Mouse (Mus musculus): ENCODE data around the gene Tceal9.

The Tceal9 gene

DNA sequence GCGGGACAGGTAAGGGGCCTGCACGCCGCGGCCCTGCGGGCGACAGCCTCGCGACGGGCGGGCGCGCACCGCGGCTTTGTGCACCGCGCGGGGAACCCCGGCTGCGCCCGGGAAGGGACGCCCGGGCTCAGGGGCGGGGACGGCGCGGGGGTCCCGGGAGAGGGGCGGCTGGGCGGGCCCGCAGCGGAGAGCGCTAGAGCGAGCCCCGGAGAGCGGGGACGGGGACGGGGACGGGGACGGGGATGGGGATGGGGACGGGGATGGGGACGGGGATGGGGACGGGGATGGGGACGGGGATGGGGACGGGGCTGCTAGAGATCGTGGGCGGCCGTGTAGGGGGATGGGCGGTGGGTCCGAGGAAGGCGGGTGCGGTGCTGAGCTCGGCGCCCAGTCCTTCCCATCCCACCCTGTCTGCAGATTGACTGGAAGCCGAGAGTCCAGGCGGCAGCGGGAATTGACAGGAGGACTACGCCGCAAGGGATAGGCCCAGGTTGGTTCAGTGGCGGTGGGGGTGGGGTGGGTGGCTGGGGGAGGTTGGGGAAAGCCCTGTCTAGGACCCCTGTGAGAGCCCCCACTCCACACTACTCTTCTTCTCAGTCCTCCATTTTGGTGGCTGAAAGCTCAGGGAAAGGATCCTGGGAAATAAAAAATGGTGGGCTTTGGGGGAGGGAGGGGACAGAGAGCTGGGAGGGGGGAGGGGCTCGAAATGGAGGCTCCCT, 25.7 kb downstream of the Tceal9 start:
- peak; percentile 22 for DNase-seq (ENCODE audit: inconsistent ontology term)

DNA sequence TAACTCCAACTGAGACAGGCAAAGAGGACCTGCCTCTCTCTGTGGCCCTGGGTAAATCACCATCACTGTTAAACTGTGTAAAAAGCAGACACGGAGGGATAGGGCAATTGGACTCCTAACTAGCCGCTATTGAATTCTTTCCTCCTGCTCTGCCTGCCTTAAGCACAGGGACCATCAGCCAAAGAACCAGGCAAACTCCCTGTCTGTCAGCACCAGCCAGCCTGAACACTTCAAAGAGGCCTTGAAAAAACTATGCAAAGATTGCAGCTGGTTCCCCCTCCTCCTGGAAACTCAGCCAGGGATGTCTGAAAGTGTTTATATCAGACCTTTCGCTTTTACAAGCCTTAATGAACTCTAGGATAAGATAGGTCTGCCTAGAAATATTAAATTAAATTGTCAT, 29.7 kb downstream of the Tceal9 start:
- DNase-seq (ENCODE audit: inconsistent ontology term) = peak; percentile 39

- DNase-seq (ENCODE audit: inconsistent ontology term) = peak; percentile 40
Observed at GRCm38 (mm10) chrX:136275386-136275785, 30.5 kb downstream of the Tceal9 start.

DNA sequence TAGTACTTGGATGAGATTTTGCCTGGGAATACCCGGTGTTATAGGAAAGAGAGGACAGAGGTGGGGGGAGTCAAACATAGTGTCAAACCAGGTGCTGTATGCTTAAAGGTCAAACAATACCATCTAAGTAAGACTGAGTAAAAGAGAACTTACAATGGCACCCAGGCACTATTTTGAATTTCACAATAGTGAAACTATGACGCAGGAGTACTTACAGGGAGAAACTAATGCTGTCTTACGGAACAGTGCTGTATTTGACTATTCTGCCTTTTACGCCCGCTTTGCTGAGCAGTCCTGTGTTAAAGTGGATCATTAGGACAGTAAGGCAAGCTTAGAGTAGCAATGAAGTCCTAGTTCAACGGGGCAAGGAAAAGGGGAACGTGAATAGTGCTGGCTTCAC, 32.7 kb downstream of the Tceal9 start:
- no peak for DNase-seq (ENCODE audit: inconsistent ontology term)

DNA sequence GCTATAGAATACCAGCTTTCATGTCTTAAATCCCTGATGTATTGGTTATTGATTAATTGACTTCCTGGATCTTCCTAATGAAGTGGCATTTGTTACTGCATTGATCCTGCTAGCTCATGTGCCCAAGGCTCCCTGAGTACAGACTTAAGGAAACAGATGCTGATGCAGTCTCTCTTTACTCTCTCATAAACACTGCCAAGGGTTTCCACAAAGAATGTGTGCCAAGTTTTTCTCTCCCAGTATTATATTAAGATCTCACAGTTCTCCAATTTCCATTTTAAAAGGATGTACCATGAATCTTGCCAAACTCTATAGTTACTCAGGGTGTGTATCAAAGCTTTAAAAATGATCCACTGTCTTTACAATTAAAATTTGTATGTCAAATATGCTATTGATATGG, 33.5 kb downstream of the Tceal9 start:
- no peak for DNase-seq (ENCODE audit: inconsistent ontology term)

GRCm38 (mm10) chrX:136279410-136279809, 34.5 kb downstream of the Tceal9 start:
- no peak for DNase-seq (ENCODE audit: inconsistent ontology term)

DNA sequence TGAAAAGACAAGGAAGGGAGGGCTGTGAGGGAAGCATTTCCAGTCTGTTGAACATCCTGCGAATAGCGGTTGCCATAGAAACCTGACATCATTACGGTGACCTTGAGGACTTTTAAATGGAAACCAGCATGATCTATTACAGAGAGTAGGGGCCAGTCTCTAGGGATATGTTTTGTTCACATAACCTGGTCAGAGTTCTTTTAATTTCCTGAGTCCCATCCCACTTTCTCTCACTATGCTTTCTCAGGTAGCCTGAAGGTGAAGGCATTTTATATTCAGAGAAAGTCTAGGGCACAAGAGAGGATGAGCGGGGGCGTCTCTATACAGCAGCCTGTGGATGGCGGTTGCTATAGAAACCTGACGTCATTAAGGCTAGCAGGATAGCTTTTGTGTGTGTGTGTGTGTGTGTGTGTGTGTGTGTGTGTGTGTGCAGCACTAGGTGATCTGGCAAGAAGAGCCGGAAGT, 46.0 kb downstream of the Tceal9 start:
- DNase-seq (ENCODE audit: inconsistent ontology term) = peak; percentile 68

Measured in Muller cell, postnatal 12 days (primary cell).